Mouse (Mus musculus) cerebellum, adult (tissue): Measurements from ENCODE around the gene Zfp784.

Experiments
- ATAC-seq: cut with Nextera tagmentation; 2 replicates; pipeline ENCODE4 v1.9.2; 2017; ENCODE audit warnings: mild to moderate bottlenecking, moderate library complexity, mixed read lengths; ENCODE audit not compliant: insufficient number of reproducible peaks, low FRiP score, low TSS enrichment

Gene Zfp784

DNA sequence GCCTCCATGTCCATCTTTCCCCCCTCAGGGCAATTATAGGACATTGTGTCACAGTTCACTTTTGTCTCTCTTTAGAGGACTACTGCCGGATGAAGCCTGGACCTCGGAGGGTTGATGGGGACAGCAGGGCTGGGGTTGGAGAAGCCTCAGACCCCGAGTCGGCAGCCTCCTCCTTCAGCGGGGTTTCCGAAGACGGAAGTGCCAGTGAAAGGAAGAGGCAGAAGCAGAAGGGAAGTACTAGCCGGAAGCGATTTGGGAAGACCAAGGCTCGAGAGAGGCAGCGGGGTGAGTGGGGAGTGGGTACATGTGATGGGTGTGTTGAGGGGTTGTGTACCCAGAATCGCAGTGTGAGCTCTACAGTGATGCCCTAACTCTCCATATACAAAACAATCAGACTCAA, 21.2 kb upstream of the Zfp784 start:
- ATAC-seq: no peak

DNA sequence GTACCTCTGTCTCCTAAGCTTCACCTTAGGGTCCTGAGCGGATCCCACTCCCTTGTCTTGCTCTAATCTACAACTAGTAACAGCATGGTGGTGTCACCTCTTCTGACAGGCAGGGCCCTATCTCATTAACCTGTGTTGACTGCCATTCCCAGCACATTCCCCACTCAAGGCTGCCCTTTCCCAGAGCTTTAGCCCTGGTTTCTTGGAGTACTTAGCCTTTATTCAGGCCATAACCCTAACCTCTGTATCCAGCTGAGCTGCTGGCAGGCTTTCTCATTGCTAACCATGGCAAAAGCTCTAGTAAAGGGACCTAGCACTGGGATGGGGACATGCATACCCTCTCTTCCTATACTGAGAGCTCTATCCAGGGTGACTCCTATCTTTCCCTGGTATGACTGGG, 20.4 kb upstream of the Zfp784 start:
- ATAC-seq: no peak

DNA sequence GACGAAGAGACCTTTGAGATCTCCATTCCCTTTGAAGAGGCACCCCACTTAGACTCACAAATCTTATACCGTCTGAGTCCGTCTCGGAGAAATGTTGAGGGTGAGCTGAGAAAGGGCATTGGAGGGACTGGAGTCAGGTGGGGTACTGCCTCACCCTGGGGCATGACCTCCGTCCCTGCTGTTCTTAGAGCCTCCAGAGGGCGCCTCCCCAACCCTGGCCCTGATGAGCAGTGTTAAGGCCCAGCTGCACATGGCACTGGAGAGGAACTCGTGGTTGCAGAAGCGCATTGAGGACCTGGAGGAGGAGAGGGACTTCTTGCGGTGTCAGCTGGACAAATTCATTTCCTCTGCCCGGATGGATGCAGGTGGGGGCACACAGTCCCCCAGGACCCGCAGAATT, 19.6 kb upstream of the Zfp784 start:
- no peak for ATAC-seq

DNA sequence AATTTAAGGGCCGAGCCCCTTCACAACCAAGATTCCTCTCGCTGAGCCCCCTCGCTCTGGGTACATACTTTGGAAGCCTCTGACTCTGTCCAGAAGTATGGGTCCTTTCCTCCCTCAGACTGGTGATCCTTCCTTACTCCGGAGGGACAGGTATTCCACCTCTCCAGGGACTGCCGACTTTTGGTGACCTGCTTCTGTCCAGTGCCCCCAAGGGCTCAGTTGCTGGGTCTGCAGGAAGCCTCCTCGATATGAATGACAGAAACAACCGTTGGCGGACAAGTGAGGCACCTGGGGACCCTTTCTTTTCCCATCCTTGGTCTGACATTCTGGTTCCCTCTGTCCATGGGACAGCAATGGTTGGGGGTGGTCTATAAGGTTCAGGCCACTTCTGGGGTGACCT, 19.1 kb upstream of the Zfp784 start:
- ATAC-seq: no peak

DNA sequence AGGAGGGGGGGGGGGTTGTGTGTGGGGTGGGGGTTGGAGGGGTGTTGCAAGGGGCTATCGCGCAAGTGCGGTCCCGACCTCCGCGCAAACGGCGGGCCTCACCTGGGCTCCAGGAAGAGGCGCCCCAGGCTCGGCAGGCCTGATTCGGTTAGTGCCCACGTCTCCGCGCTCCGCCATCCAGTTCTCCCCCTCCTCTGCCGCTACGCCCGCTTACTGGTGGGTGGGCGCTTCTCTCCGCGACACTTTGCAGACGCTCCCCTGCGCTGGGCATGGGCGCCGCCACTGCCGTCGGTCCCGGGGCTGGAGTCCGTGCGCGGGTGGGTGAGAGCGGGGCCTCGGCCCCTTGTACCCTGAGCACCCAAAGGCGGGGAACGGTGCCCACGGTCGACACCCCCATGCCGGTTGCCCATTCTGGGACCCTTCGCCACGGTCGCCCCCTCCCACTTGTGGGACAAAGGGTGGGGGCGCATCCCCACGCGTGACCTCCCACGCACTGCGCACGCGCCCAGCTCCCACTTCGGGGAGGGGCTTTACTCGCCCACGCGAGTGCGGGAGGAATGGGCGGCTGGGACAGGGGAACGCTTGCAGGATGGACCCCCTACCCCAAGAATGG, 18.5 kb upstream of the Zfp784 start:
- ATAC-seq: no peak

DNA sequence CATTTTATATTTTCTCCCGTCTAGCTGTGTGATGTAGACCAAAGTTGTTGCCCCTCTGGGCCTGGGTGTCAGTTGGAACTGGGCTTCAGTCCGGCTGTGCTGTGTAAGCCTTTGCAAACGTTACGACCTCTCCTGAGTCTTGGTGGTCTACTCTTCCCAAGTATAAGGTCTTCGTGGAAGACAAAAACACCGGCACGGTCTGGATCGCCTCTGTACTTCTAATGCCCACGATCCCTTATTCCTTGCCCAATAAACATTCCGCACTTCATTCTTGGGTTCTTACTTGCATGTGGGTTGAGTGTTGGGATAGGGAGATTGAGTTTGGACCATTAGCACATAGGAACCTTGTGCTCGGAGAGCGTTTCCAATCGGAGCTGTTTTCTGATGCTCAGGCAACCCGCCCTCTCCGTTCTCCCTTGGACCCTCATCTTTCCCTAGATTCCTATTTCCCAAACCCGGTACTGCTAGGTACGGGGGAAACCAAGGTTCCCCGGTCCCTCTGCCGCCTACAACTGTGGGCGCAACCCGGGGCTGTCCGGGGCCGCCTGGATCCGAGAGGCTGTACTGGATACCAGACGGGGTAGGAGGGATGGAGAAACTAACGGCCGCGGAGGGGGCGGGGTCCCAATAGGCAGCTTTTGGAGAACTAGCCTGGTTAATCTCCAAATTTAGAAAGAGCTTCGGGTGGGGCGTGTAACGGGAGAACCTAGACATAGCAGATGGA, 15.4 kb upstream of the Zfp784 start:
- no peak for ATAC-seq

DNA sequence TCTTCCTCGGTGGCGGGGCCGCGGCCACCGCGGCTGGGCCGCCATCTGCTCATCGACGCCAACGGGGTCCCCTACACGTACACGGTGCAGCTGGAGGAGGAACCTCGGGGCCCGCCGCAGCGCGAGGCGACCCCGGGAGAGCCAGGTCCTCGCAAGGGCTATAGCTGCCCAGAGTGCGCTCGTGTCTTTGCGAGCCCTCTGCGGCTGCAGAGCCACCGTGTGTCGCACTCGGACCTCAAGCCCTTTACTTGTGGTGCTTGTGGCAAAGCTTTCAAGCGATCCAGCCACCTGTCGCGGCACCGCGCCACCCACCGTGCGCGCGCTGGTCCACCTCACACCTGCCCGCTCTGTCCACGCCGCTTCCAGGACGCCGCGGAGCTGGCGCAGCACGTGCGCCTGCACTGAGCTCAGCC, 14.7 kb upstream of the Zfp784 start:
- no peak for ATAC-seq

DNA sequence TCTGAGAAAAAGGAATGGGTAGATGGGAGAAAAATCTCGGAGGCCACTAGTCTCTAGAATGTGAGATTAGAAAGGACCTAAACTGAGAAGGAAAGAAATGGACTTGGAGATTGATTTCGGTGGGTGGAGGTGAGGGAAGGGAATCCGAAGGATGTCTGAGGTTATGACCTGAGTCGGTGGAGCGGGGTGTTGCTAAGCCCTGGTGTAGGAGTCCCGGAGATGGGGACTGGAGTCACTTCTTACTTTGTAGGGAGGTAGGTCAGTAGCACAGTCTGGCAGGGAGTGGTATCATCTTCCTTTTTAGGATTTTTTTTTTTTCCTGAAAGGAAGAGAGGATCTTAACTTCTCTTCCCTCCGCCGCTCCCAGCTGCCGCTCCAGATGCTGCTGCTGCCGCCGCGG, 14.2 kb upstream of the Zfp784 start:
- no peak for ATAC-seq

DNA sequence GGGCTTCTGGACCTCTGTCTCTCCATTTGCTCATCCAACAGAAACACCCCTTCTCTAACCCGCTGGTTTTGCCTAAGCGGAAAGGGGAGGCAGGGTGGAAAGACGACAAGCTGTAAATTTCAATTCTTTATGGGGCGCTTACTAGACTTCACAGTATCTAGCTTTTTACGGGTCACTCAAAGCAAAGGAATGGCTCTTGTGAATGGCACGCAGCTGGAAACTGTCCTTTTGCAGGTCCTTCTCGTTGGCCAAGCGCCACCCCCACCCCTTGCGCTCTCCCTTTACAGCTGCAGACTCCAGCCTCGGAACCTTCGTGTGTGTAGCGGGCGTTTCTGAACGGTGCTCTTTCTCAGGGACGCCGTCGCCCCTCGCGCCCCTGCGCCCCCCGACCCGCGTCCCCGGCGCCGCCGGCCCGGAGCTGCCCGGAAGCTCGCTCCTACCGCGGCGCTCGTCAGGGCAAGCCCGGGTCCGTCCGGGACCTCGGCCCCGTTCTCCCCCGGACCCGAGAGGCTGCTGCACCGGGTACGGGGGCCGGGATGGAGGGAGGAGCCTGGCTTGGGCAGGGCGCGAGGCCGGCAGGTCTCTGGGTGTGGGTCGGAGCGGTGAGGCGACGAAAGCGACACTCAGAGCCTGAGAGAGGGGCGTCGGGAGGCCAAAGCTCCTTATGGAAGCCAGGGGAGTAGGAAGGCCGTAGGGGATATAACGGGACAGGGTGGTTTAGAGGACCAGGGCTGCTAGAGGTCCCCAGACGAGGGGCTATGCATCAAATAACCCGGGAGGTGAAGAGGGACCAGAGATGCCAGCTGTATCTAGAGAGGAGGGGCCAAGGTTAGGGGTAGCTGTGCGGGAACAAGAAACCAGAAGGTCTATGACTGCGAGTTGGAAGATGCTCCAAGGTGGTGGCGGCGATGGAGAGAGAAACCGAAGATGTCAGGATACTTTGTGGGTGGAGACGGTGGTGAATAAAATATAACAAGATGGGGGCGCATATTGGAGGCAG, 13.2 kb upstream of the Zfp784 start, which contains the start of gene Zfp580:
Gene Zfp580 (plus strand): TSS at position 346 of the 1,000 bp plus-strand sequence.
- ATAC-seq: peak; percentile 61; the same call in 1 of the 2 replicates

DNA sequence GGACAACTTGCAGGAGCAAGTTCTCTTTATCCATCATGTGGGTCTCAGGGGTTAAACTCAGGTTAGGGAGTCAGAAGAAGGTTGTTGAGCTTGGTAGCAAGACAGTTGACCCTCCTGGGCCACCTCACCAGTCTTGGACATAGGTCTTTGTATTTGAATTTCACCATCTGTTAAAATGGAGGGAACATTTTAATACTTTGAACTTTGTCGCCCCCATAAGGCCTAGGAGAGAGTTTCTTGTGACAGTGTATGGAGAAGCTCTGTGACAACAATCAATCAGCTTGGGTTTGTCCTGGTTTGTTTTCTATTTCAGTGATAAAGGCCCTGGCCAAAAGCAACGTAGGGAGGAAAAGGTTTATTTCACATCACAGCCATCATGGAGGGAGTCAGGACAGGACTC, 9.1 kb upstream of the Zfp784 start:
- no peak for ATAC-seq

DNA sequence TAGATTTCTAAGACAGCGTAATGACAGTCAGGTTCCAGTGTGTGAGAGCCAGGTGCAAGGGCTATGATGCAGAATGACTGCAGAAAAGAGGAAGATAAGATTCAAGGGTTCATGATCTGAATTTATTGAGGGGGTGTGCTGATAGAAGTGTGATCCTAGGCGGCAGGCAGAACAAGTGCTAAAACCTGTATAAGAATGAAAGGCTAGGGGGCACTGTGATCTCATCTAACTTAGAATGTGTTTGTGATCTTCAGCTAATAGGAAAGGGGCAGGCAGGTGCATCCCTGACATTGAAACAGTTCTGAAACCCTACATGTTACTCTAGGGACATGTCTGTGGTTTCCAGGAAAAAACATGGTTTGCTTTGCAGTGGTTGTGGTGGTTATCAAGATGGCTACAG, 7.9 kb upstream of the Zfp784 start:
- no peak for ATAC-seq

DNA sequence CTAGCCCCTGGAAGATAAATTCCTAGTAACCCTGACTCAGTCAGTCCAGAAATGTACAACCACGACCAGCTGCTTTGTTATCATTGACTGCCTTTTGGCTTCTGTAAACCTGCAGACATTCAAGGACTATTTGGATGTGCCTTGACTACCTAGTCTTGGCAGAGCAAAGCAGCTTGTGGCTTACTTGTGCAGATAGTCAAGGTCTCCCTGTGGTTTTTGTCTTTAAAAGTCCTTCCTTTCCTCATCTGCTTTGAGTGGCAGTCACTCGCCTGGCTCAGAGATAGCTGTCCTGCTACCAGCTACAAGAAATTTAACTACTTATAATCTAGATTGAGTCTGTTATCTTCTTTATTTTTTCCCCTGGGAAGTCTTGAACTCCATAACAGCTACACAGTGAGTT, 6.7 kb upstream of the Zfp784 start:
- no peak for ATAC-seq

DNA sequence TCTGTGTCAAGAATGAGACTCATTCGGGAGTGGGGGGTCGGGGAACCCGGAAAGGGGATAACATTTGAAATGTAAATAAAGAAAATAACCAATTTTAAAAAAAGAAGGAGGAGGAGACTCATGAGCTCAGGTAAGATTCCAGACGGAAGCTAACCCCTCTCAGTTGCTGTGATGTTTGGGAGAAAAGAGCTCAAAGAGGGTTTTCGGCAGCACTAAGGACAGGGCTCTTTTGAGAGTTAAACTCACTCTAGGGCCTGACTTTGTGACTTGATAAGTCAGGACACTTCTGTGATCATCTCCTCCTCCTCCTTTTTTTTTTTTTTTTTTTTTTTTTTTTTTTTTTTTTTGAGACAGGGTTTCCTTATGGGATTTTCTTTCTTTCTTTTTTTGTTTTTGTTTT, 694 bp upstream of the Zfp784 start:
- ATAC-seq: no peak

DNA sequence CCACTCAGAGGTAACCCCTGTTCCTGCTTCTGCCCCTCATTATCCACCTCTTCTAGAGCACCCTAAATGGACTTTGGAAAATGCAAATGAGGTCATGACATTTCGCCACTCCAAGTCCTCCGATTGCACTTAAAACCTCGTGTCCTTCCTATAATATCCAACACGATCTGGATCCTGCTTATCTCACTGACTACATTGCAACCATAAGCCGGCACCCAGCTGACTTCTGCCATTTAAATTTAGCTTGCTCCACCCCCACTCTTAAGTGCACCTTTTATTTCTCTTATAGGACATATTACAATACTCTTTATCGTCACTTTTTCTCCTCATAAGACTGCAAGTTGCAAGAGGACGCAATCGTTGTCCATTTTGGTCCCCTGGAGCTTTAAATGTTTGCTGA, 779 bp downstream of the Zfp784 start:
- ATAC-seq: no peak

DNA sequence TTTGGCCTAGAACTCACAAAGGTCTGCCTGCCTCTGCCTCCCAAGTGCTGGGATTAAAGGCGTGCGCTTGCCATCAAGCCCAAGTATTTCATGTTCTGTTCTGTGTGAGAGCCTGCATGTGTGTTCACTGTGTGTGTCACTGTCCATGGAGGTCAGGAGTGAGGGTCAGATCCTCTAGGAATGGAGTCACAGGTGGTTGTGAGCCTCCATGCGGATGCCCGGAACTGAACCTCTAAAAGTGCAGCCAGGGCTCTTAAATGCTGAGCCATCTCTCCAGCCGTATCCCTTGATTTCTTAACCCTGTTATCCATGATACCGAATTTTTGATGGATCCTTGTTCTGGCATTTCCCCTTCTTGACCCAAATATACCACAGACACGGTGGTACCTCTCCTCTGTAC, 1.2 kb downstream of the Zfp784 start:
- ATAC-seq: no peak

DNA sequence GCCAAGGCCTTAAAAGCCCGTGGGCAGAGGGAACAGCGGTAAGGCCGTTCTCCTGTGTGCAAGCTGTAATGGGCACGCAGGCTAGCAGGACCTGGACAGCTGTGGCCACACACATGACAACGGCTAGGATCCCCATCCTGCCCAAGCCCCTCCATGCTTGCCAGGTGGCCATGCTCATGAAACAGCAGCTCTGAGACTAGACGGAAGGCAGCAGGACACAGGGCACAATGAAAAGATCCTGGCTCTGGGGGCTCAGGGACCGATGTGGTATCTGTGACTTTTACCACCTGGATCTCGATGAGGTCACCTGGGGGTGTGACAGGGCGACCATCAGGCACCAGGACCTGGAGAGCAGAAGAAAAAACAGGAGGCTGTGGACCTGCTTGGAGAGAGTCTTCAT, 2.1 kb downstream of the Zfp784 start:
- ATAC-seq: no peak

DNA sequence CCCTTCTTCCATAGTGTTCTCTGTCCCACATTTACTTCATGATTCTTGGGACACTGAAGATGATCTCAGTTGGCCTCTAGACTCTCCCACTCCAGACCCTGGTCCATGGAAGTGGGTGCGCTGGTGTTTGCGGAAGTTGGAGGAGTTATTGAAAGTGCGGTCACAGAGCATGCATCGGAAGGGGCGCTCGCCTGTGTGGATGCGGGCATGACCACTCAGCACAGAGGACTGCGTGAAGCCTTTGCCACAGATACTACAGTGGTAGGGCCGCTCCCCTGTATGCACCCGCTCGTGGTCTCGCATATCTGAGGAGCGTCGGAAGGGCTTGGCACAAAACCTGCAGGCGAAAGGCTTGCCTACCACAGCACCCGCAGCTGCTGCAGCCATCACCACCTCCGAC, 2.6 kb downstream of the Zfp784 start:
- no peak for ATAC-seq

DNA sequence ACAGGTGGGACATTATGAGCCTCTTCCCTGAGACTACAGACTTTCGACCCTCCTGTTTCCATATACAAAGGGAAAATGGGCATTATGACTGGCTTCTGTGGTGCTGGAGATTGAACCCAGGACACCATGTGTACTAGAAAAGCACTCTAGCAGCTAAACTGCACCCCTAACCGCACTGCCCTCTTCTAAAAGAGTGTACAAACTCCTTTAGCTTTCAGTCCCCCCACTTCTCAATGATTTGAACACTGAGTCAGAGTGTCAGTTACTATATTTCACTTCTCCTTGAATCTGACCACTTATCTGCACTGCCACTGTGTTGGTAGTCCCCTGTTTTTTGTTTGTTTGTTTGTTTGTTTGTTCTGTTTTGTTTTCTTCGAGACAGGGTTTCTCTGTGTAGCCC, 4.4 kb downstream of the Zfp784 start, which contains the start of gene 4632433K11Rik:
Gene 4632433K11Rik (plus strand): TSS at position 301 of the 400 bp plus-strand sequence.
- no peak for ATAC-seq

DNA sequence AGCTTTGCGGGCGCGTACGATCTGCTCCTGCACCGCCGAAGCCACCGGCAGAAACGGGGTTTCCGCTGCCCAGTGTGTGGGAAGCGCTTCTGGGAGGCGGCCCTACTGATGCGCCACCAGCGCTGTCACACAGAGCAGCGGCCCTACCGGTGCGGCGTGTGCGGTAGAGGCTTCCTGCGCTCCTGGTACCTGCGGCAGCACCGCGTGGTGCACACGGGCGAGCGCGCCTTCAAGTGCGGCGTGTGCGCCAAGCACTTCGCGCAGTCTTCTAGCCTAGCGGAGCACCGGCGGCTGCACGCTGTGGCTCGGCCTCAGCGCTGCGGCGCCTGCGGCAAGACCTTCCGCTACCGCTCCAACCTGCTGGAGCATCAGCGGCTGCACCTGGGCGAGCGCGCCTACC, 6.8 kb downstream of the Zfp784 start:
- no peak for ATAC-seq

DNA sequence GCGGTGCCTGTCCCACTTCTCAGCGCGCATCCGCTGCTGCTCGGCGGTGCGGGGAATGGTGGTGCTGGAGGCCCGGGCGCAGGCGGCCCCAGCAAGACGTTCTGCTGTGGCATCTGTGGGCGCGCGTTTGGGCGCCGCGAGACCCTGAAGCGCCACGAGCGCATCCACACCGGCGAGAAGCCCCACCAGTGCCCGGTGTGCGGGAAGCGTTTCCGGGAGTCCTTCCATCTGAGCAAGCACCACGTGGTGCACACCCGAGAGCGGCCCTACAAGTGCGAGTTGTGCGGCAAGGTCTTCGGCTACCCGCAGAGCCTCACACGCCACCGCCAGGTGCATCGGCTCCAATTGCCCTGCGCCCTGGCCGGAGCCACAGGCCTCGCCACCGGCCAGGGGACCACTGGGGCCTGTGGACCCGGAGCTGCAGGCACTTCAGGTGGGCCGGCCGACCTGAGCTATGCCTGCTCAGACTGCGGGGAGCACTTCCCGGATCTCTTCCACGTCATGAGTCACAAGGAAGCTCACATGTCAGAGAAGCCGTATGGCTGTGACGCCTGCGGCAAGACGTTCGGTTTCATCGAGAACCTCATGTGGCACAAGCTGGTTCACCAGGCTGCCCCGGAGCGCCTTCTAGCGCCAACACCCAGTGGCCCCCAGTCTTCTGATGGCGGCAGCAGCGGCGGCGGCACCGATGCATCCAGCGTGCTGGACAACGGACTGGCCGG, 7.5 kb downstream of the Zfp784 start:
- no peak for ATAC-seq
